Mouse (Mus musculus) liver, adult 2 months (tissue): ENCODE measurements around the gene Igf2.

ENCODE experiments used
- CTCF ChIP-seq: fragments of 200-500 bp; IDR thresholded peaks from 2 replicates; pipeline ENCODE4 v1.5.1; 2011; ENCODE audit warnings: low read depth, low read length, control low read depth
- POLR2A ChIP-seq: fragments of 200-500 bp; IDR thresholded peaks from 2 replicates; pipeline ENCODE4 v1.6.1; 2011; ENCODE audit warnings: low read length, control low read depth; ENCODE audit not compliant: insufficient read depth; ENCODE audit errors: extremely low read depth

GRCm38 (mm10) chr7:142671067-142671466 lies 4.5 kb upstream of the Igf2 start:
- no peak for TF ChIP-seq POLR2A
- TF ChIP-seq CTCF, result no peak
